Mouse (Mus musculus) regulatory T cell (primary cell): ENCODE data around the gene Taok1.

Experiments
- in situ Hi-C: fragments of 300-600 bp; cut with MboI, MseI; formaldehyde crosslinking; loops from one replicate; pipeline ENCODE4 v1.15.1; 2025; ENCODE audit warnings: high pct_unique_total_duplicates

Taok1 gene

GRCm38 (mm10) chr11:77607538-77608455 is at the start of gene Taok1:
TSS of gene Taok1 (minus strand) at chr11:77607815.
- in situ Hi-C loops, result no loop called here

DNA sequence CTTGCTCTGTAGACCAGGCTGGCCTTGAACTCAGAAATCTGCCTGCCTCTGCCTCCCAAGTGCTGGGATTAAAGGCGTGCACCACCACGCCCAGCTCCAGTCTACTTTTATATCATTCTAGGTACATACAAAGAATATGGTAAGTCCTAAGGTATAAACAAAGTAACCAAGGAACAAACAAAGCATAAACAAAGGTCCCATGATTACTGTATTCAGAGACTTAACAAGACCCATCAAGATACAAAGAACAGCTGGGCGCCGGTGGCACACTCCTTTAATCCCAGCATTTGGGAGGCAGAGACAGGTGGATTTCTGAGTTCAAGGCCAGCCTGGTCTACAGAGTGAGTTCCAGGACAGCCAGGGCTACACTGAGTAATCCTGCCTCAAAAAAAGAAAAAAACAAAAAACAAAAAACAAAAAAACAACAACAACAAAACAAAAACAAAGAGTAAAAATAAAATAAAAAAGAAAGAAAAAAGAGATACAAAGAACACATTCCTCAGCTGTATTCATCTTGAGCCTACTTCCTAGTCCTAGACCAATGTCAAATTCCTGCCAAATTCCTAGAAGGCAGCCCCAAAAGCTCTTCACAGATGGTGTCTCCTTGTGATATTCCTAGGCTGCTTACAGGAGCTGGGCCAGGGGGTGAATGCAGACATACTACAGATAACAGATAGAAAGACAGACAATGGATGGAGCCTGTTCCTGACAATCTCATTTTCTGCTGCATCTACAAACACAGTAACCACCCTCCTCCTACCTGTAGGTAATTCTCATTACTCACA is 46.0 kb upstream of the Taok1 start:
- in situ Hi-C loops, result loop anchor here (5.0 kb wide), 1 partner anchor 299 kb away; no protein-coding TSS in a partner anchor

DNA sequence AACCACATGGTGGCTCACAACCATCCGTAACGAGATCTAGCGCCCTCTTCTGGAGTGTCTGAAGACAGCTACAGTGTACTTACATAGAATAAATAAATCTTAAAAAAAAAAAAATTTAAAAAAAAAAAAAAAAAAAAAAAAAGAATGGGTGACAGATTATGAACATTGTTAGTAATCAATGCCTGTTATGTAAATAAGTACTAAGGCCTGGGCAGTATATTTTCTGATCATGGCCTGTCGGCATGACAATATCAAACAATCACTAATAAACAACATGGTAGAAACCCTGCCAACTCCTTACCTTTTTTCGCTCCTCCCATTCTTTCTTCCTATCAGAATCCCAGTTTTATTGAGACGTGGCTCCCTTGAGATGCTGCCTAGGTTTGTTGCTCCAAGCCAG is 44.9 kb upstream of the Taok1 start:
- in situ Hi-C loops, result loop anchor here (5.0 kb wide), 1 partner anchor 300 kb away; no protein-coding TSS in a partner anchor

DNA sequence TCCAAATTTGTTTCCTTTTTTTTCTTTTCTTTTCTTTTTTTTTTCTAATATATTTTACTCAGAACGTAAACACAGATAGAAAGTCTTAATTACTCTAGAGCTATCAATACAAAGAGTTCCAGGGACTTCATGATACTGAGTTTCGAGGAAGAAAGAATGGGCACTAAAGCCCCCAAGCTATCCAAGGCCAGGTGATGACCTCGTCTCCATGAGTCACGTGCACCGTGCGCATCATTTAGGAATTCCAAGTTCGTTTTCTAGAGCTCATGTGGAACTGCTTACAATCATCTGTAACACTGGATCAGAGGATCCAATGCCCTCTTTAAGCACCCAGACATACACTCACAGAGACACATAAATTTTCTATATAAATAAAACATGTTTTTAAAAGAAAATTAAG is 41.3 kb upstream of the Taok1 start:
- in situ Hi-C loops, result no loop called here

DNA sequence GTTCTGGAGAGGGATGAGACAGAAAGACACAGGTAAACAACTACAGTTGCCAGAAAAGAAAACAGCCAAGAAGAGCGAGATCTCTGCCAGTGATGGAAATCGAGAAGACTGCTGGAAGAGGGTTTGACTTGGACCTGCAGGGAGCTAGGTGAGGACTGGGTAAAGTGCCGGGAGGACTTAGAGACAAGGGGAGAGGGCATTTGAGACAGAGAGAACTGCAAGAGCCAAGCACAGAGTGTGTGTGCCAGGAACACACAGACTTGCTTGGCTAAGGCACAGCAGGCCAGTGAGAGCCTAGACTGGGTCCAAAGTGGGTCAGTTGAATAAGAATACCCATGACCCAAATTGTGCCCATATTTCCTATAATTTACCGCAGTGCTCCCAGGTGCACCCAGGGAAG is 37.9 kb upstream of the Taok1 start:
- in situ Hi-C loops, result no loop called here

GRCm38 (mm10) chr11:77641390-77641789 is 33.8 kb upstream of the Taok1 start:
- in situ Hi-C loops, result no loop called here

DNA sequence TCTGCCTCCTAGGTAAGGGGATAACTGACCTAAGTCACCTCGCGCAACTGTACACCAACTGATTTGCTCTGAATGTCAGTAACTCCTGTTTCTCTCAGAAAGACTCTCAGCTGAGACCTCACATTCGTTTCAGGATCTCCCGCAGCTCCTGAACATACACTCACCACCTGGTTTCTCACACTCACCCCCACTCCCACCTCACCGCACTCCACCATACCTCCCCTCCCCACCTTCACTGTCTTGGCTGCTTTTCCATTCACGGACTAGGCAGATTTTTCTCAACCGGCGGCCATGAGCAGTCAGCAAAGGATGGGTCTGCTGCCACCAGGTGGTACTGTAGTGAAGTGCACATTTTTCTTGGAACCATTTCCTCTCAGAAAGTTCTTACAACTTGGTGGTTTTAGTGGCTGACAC is 22.6 kb upstream of the Taok1 start:
- in situ Hi-C loops, result no loop called here

DNA sequence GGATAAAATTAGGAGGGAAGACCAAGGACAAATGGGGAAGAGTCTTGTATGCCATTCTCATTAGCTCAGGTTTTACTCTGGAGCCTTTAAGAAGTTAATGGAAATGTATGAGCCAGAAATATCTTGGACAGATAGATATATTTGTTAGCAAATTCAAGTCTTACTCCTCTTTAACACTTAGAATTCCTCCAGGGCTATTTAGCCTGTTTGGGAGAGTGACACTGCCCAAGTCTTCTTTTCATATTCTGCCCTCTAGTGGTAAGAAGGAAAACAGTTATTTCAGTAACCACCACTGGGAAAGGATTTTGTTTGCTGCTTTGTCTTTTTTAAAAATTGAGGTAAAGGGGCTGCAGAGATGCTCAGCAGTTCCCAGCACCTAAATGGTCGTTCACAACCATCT is 21.9 kb upstream of the Taok1 start:
- in situ Hi-C loops, result loop anchor here (10.0 kb wide), 1 partner anchor 135 kb away; the partner anchor contains the start of gene Git1

- in situ Hi-C loops, result loop anchor here (10.0 kb wide), 1 partner anchor 132 kb away; the partner anchor contains the start of gene Git1
Observed at GRCm38 (mm10) chr11:77626596-77627535, 19.3 kb upstream of the Taok1 start.

- in situ Hi-C loops, result loop anchor here (10.0 kb wide), 1 partner anchor 130 kb away; the partner anchor contains the start of gene Git1
Observed at GRCm38 (mm10) chr11:77625061-77625855, 17.6 kb upstream of the Taok1 start.

GRCm38 (mm10) chr11:77624441-77625060 is 16.9 kb upstream of the Taok1 start:
- in situ Hi-C loops, result loop anchor here (10.0 kb wide), 1 partner anchor 130 kb away; the partner anchor contains the start of gene Git1

DNA sequence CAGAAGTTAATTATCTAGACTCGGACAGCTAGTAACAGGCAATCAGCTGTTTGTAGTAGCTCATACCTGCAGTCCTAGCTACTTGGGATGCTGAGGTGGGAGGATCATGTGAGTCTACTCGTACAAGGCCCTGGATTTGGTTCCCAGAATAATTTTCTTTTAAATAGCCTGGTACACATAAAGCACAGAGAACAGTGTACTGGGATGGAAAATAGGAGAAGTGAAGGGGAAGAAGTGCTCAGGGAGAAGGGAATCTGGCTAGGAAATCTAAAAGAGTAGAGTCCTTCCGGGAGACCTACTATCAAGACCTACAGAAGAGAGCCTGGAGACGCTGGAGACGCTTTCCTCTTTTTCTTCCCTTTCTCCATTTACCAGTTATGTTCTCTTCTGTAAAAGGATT is 16.4 kb upstream of the Taok1 start:
- in situ Hi-C loops, result loop anchor here (10.0 kb wide), 1 partner anchor 129 kb away; the partner anchor contains the start of gene Git1

DNA sequence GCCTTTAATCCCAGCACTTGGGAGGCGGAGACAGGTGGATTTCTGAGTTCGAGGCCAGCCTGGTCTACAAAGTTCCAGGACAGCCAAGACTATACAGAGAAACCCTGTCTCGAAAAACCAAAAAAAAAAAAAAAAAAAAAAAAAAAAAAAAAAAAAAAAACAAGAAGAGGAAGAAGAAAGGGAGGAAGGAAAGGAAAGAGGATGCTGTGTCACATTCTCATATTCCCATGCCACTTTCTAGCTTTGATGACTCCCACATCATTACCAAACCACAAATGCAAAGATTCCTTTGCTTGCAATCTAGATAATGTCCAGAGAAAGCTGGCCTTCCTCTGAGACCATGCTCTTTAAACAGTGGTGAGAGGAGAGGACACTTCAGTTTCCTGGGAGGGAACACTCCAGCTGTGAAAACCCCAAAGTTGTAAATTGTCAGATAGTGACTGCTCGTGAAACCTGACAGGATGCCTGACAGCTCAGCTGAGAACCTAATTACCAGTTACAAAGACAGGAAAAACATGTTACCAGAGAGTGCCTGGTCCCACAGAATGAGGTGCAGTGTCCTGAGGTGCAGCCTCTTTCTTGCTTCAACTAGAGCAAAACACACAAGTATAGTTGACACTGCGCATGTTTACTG is 14.4 kb upstream of the Taok1 start:
- in situ Hi-C loops, result loop anchor here (10.0 kb wide), 1 partner anchor 127 kb away; the partner anchor contains the start of gene Git1

GRCm38 (mm10) chr11:77615084-77615624 is 7.5 kb upstream of the Taok1 start:
- in situ Hi-C loops, result no loop called here

GRCm38 (mm10) chr11:77606835-77607537 is 629 bp downstream of the Taok1 start:
- in situ Hi-C loops, result no loop called here

DNA sequence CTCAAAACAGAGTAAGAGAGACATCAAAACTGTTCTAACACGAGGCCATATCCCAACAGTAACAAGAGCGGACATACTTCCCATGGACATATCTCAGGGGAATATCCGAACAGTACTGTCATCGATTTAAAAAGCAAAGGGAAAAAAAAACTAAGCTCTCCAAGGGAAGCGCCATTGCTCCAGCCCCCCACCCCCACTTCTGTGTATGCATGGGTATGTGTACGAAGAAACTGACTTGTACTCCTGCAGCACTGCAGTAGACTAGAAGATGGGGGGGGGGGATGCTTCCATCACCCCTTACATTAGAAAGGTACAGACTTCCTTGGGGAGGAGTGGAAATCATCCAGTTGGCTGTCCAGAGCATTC is 1.2 kb downstream of the Taok1 start:
- in situ Hi-C loops, result no loop called here

DNA sequence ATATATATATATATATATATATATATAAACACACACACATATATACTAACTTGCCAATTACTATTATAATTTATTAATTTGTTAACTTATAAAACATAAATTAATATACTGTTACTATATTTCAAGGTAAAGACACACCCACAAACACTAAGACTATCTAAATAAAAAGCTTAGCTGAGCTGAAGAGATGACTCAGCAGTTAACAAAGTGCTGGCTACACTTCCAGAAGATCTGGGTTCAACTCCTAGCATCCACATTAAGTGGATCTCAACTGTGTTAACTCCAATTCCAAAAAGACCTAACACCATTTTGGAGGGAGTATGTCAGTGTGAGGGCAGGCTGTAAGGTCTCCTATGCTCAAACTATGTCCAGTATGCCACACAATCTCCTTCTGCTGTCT is 10.3 kb downstream of the Taok1 start:
- in situ Hi-C loops, result no loop called here

GRCm38 (mm10) chr11:77591388-77591787 is 16.2 kb downstream of the Taok1 start:
- in situ Hi-C loops, result no loop called here
